Mouse (Mus musculus) bone marrow macrophage, adult 2 months (primary cell): ENCODE measurements around the gene Gm28043.

Experiments used
- CTCF ChIP-seq: IDR thresholded peaks from 2 replicates; pipeline ENCODE4 v1.5.1; 2012; ENCODE audit warnings: low read depth, mild to moderate bottlenecking, low read length, moderate library complexity
- POLR2A ChIP-seq: IDR thresholded peaks from 2 replicates; pipeline ENCODE4 v1.6.1; 2012; ENCODE audit warnings: mild to moderate bottlenecking, low read depth, low read length, borderline replicate concordance

DNA sequence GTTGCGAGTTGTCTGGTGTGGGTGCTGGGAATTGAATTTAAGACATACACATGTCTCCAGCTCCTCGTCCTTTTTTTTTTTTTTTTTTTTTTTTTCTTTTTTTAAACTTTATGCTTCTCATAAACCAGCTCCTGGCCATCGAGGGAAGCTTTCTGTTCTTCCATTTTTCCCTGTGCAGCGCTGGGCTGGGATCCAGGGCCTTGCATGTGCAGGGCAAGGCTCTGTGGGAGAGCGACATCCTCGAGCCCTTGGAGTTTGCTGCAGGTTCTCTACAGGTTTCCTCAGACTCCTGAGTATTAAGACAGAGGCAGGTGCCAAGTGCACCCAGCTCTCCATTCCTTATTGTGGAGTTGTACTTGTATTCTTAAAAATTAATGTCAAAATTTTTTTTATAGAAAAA is 47.5 kb downstream of the Gm28043 start:
- TF ChIP-seq CTCF: no peak
- TF ChIP-seq POLR2A: no peak
